Mouse (Mus musculus): ENCODE results near the gene E130114P18Rik. TPM values are rescaled to one million over a fixed set of nuclear protein-coding genes. Genes with fewer than 3 reads are reported as not detected.

The E130114P18Rik gene
- total RNA-seq, 4 experiments from 2014 or later, result 6.7 to 9.3 (median 7.9) TPM

- DNase-seq (ENCODE audit: low spot score in 2 of 2), result no peak
Observed at GRCm38 (mm10) chr4:97710048-97710765, 67.7 kb downstream of the E130114P18Rik start.

GRCm38 (mm10) chr4:97707373-97708152 lies 70.3 kb downstream of the E130114P18Rik start:
- DNase-seq (ENCODE audit: low spot score in 2 of 2), result no peak

- DNase-seq (ENCODE audit: low spot score in 2 of 2), result no peak
Observed at GRCm38 (mm10) chr4:97696684-97697615, 80.9 kb downstream of the E130114P18Rik start.

- DNase-seq (ENCODE audit: low spot score in 2 of 2), result no peak
Observed at GRCm38 (mm10) chr4:97695414-97696040, 82.4 kb downstream of the E130114P18Rik start.

GRCm38 (mm10) chr4:97693931-97694330 lies 83.9 kb downstream of the E130114P18Rik start:
- no peak for DNase-seq (ENCODE audit: low spot score in 2 of 2)

- DNase-seq (ENCODE audit: low spot score in 2 of 2), result no peak
Observed at GRCm38 (mm10) chr4:97693054-97693453, 84.8 kb downstream of the E130114P18Rik start.

GRCm38 (mm10) chr4:97690384-97690766 lies 87.5 kb downstream of the E130114P18Rik start:
- DNase-seq (ENCODE audit: low spot score in 2 of 2), result no peak

- DNase-seq (ENCODE audit: low spot score in 2 of 2), result no peak
Observed at GRCm38 (mm10) chr4:97689456-97690383, 88.2 kb downstream of the E130114P18Rik start.

GRCm38 (mm10) chr4:97686020-97686419 lies 91.9 kb downstream of the E130114P18Rik start:
- DNase-seq (ENCODE audit: low spot score in 2 of 2), result no peak

GRCm38 (mm10) chr4:97676579-97676937 lies 101.3 kb downstream of the E130114P18Rik start:
- no peak for DNase-seq (ENCODE audit: low spot score in 2 of 2)

GRCm38 (mm10) chr4:97675741-97676578 lies 101.9 kb downstream of the E130114P18Rik start:
- DNase-seq (ENCODE audit: low spot score in 2 of 2), result no peak

GRCm38 (mm10) chr4:97673854-97674510 lies 103.9 kb downstream of the E130114P18Rik start:
- no peak for DNase-seq (ENCODE audit: low spot score in 2 of 2)

- no peak for DNase-seq (ENCODE audit: low spot score in 2 of 2)
Observed at GRCm38 (mm10) chr4:97672501-97672900, 105.4 kb downstream of the E130114P18Rik start.

GRCm38 (mm10) chr4:97671911-97672310 lies 106.0 kb downstream of the E130114P18Rik start:
- DNase-seq (ENCODE audit: low spot score in 2 of 2), result no peak

- DNase-seq (ENCODE audit: low spot score in 2 of 2), result no peak
Observed at GRCm38 (mm10) chr4:97670418-97670817, 107.5 kb downstream of the E130114P18Rik start.

GRCm38 (mm10) chr4:97669808-97670207 lies 108.1 kb downstream of the E130114P18Rik start:
- no peak for DNase-seq (ENCODE audit: low spot score in 2 of 2)

- DNase-seq (ENCODE audit: low spot score in 2 of 2), result no peak
Observed at GRCm38 (mm10) chr4:97665428-97665755, 112.5 kb downstream of the E130114P18Rik start.

- DNase-seq (ENCODE audit: low spot score in 2 of 2), result no peak
Observed at GRCm38 (mm10) chr4:97664738-97665427, 113.0 kb downstream of the E130114P18Rik start.

Data from layer of hippocampus, adult 8-10 months (tissue).